Mouse (Mus musculus) forebrain, embryonic 14.5 days (tissue): ENCODE data around the gene Casz1. TPM values are rescaled to one million over a fixed set of nuclear protein-coding genes. Genes with fewer than 3 reads are reported as not detected.

Experiments used
- ATAC-seq: fragments of 200-750 bp; cut with Nextera tagmentation; 2 replicates; pipeline ENCODE4 v1.8.0; 2017; ENCODE audit warnings: mild to moderate bottlenecking, moderate library complexity
- DNase-seq: peaks from one replicate; pipeline ENCODE4 v3.0.0-alpha.2; 2015; ENCODE audit warnings: low spot score
- H3K27ac ChIP-seq: fragments of 300-500 bp; sonication (generic); 2 replicates; pipeline ENCODE4 v1.5.1; 2014; ENCODE audit warnings: low read depth, mild to moderate bottlenecking, control low read depth, low read length, moderate library complexity
- H3K27me3 ChIP-seq: fragments of 300-500 bp; sonication (generic); replicated peaks from 2 replicates; pipeline ENCODE4 v1.6.1; 2014; ENCODE audit warnings: low read length, control low read depth, mixed read lengths; ENCODE audit not compliant: control insufficient read depth, insufficient read depth
- H3K36me3 ChIP-seq: fragments of 300-500 bp; sonication (generic); 2 replicates; pipeline ENCODE4 v1.6.1; 2014; ENCODE audit warnings: low read length, control low read depth; ENCODE audit not compliant: control insufficient read depth, insufficient read depth
- H3K4me1 ChIP-seq: fragments of 300-500 bp; sonication (generic); 2 replicates; pipeline ENCODE4 v1.6.1; 2014; ENCODE audit warnings: antibody characterized with exemption, low read length, control low read depth; ENCODE audit not compliant: control insufficient read depth, insufficient read depth
- H3K4me2 ChIP-seq: fragments of 300-500 bp; sonication (generic); 2 replicates; pipeline ENCODE4 v1.6.1; 2014; ENCODE audit warnings: mild to moderate bottlenecking, control low read depth, low read length
- H3K4me3 ChIP-seq: fragments of 300-500 bp; sonication (generic); 2 replicates; pipeline ENCODE4 v1.5.1; 2014; ENCODE audit warnings: low read depth, low read length, control low read depth
- H3K9ac ChIP-seq: fragments of 300-500 bp; sonication (generic); 2 replicates; pipeline ENCODE4 v1.6.1; 2014; ENCODE audit warnings: mild to moderate bottlenecking, low read length, control low read depth, moderate library complexity
- H3K9me3 ChIP-seq: fragments of 300-500 bp; sonication (generic); replicated peaks from 2 replicates; pipeline ENCODE4 v1.6.1; 2016; ENCODE audit warnings: low read length, control low read depth, mixed read lengths; ENCODE audit not compliant: control insufficient read depth
- WGBS: fragments of 180-500 bp; shearing (Covaris S2); extraction: QIAGEN DNeasy Blood & Tissue Kit; methylation state at CpG from one replicate; pipeline ENCODE4 v1.1.7; 2014; 5-methylcytosine and 5-hydroxymethylcytosine counted together
- polyA plus RNA-seq: library from polyadenylated mRNA; unstranded; fragments of >200 nt; fragmentation: Nextera tagmentation; extraction: Ambion mirVana; gene quantifications from 2 replicates; pipeline ENCODE4 v1.2.1, GENCODE M21; 2014

Casz1 gene
- polyA plus RNA-seq, 1 experiment from 2014 or later = 0.57 TPM

- no peaks in the 10 kb centered on the region; the same call in 1 of the 2 replicates for H3K27me3 ChIP-seq
- H3K4me3 ChIP-seq = no peak overlapping the region
- peaks cover 4% of the 10 kb centered on the region; the same call in 1 of the 2 replicates for H3K4me1 ChIP-seq
- WGBS = 69% methylated on average over 8 of the region's 8 CpGs
- H3K9me3 ChIP-seq = no peaks in the 10 kb centered on the region
- H3K9ac ChIP-seq = no peak overlapping the region
- H3K4me2 ChIP-seq = no peak overlapping the region
- no peak for ATAC-seq
- H3K27ac ChIP-seq = no peak overlapping the region
- DNase-seq = no peak
- no peaks in the 10 kb centered on the region for H3K36me3 ChIP-seq
Observed at GRCm38 (mm10) chr4:148823281-148823680, 19.1 kb downstream of the Casz1 start.

GRCm38 (mm10) chr4:148830350-148830749, 26.1 kb downstream of the Casz1 start:
- no peak for ATAC-seq
- Histone ChIP-seq H3K4me3 (no peak overlapping the region), H3K9me3 (no peaks in the 10 kb centered on the region), H3K9ac (no peak overlapping the region), H3K4me2 (no peak overlapping the region), H3K36me3 (no peaks in the 10 kb centered on the region), H3K27ac (no peak overlapping the region), H3K27me3 (no peaks in the 10 kb centered on the region; the same call in 1 of the 2 replicates), H3K4me1 (peaks cover 4% of the 10 kb centered on the region; the same call in 1 of the 2 replicates)
- WGBS = 59% methylated on average over 7 of the region's 7 CpGs
- DNase-seq = no peak

- no peak for ATAC-seq
- no peak overlapping the region for H3K4me2 ChIP-seq
- DNase-seq = no peak
- H3K4me1 ChIP-seq = peaks cover 16% of the 10 kb centered on the region
- H3K27me3 ChIP-seq = 0 out of 2 replicates have a peak, but pooled peaks cover 4% of the 10 kb centered on the region
- H3K36me3 ChIP-seq = no peaks in the 10 kb centered on the region
- no peaks in the 10 kb centered on the region for H3K9me3 ChIP-seq
- 71% methylated on average over 21 of the region's 21 CpGs for WGBS
- H3K9ac ChIP-seq = no peak overlapping the region
- no peak overlapping the region for H3K27ac ChIP-seq
- no peak overlapping the region for H3K4me3 ChIP-seq
Observed at GRCm38 (mm10) chr4:148833245-148833990, 29.2 kb downstream of the Casz1 start.

GRCm38 (mm10) chr4:148836391-148836790, 32.2 kb downstream of the Casz1 start:
- Histone ChIP-seq H3K27me3 (0 out of 2 replicates have a peak, but pooled peaks cover 4% of the 10 kb centered on the region), H3K27ac (no peak overlapping the region), H3K4me2 (no peak overlapping the region), H3K9me3 (no peaks in the 10 kb centered on the region), H3K4me3 (no peak overlapping the region), H3K9ac (no peak overlapping the region), H3K36me3 (no peaks in the 10 kb centered on the region), H3K4me1 (peaks cover 16% of the 10 kb centered on the region)
- no peak for DNase-seq
- no peak for ATAC-seq
- WGBS = 13% methylated on average over 6 of the region's 6 CpGs

- Histone ChIP-seq H3K9ac (no peak overlapping the region), H3K4me3 (no peak overlapping the region), H3K36me3 (no peaks in the 10 kb centered on the region), H3K27me3 (0 out of 2 replicates have a peak, but pooled peaks cover 4% of the 10 kb centered on the region), H3K4me1 (peaks cover 16% of the 10 kb centered on the region), H3K9me3 (no peaks in the 10 kb centered on the region), H3K27ac (no peak overlapping the region), H3K4me2 (no peak overlapping the region)
- 24% methylated on average over 9 of the region's 9 CpGs for WGBS
- DNase-seq (peak; percentile 68), ATAC-seq (0 out of 2 replicates have a peak, but pooled peaks have one; percentile 14)
Observed at GRCm38 (mm10) chr4:148837046-148837445, 32.8 kb downstream of the Casz1 start.

- Histone ChIP-seq H3K27me3 (0 out of 2 replicates have a peak, but pooled peaks cover 4% of the 10 kb centered on the region), H3K27ac (no peak overlapping the region)
- WGBS = 60% methylated on average over 6 of the region's 6 CpGs
Observed at GRCm38 (mm10) chr4:148837644-148838043, 33.4 kb downstream of the Casz1 start.

GRCm38 (mm10) chr4:148842302-148842701, 38.1 kb downstream of the Casz1 start:
- no peak overlapping the region for H3K9ac ChIP-seq
- no peak overlapping the region for H3K4me2 ChIP-seq
- WGBS = 85% methylated on average over 6 of the region's 6 CpGs
- H3K4me3 ChIP-seq = no peak overlapping the region
- DNase-seq (no peak), ATAC-seq (no peak)
- H3K9me3 ChIP-seq = no peaks in the 10 kb centered on the region
- H3K4me1 ChIP-seq = peaks cover 6% of the 10 kb centered on the region; the same call in 1 of the 2 replicates
- no peak overlapping the region for H3K27ac ChIP-seq
- no peaks in the 10 kb centered on the region for H3K36me3 ChIP-seq
- no peaks in the 10 kb centered on the region for H3K27me3 ChIP-seq

More at GRCm38 (mm10) chr4:148837644-148838043, 33.4 kb downstream of the Casz1 start:
- Histone ChIP-seq H3K9ac (no peak overlapping the region), H3K9me3 (no peaks in the 10 kb centered on the region), H3K4me1 (peaks cover 16% of the 10 kb centered on the region), H3K36me3 (no peaks in the 10 kb centered on the region), H3K4me2 (no peak overlapping the region), H3K4me3 (no peak overlapping the region)
- peak; percentile 29; the same call in 1 of the 2 replicates for ATAC-seq
- DNase-seq = no peak

- WGBS = 18% methylated on average over 7 of the region's 7 CpGs
- H3K4me3 ChIP-seq = no peak overlapping the region
- ATAC-seq (no peak), DNase-seq (no peak)
- H3K4me2 ChIP-seq = no peak overlapping the region
- H3K4me1 ChIP-seq = 0 out of 2 replicates have a peak, but pooled peaks cover 3% of the 10 kb centered on the region
- H3K27me3 ChIP-seq = no peaks in the 10 kb centered on the region
- H3K36me3 ChIP-seq = no peaks in the 10 kb centered on the region
- H3K9me3 ChIP-seq = no peaks in the 10 kb centered on the region
- H3K27ac ChIP-seq = no peak overlapping the region
- H3K9ac ChIP-seq = no peak overlapping the region
Observed at GRCm38 (mm10) chr4:148844921-148845320, 40.7 kb downstream of the Casz1 start.

GRCm38 (mm10) chr4:148846203-148846602, 42.0 kb downstream of the Casz1 start:
- no peak overlapping the region for H3K27ac ChIP-seq

More at GRCm38 (mm10) chr4:148846203-148846602, 42.0 kb downstream of the Casz1 start:
- no peak overlapping the region for H3K4me2 ChIP-seq
- peak; percentile 28 for DNase-seq
- no peak overlapping the region for H3K9ac ChIP-seq
- no peaks in the 10 kb centered on the region for H3K27me3 ChIP-seq
- no peaks in the 10 kb centered on the region for H3K9me3 ChIP-seq
- 50% methylated on average over 8 of the region's 9 CpGs for WGBS
- 0 out of 2 replicates have a peak, but pooled peaks cover 3% of the 10 kb centered on the region for H3K4me1 ChIP-seq
- 0 out of 2 replicates have a peak, but pooled peaks have one; percentile 22 for ATAC-seq
- no peak overlapping the region for H3K4me3 ChIP-seq
- H3K36me3 ChIP-seq = no peaks in the 10 kb centered on the region
